Mouse (Mus musculus): ENCODE data around the gene Zfp568.

Zfp568 gene

GRCm38 (mm10) chr7:29989031-29989430, 5.3 kb downstream of the Zfp568 start:
- DNase-seq (ENCODE audit: extremely low read depth, low read depth) = no peak

- no peak for DNase-seq (ENCODE audit: extremely low read depth, low read depth)
Observed at GRCm38 (mm10) chr7:29992698-29993097, 8.9 kb downstream of the Zfp568 start.

GRCm38 (mm10) chr7:29993340-29993739, 9.6 kb downstream of the Zfp568 start:
- DNase-seq (ENCODE audit: extremely low read depth, low read depth) = no peak

GRCm38 (mm10) chr7:29995134-29995533, 11.4 kb downstream of the Zfp568 start:
- no peak for DNase-seq (ENCODE audit: extremely low read depth, low read depth)

- no peak for DNase-seq (ENCODE audit: extremely low read depth, low read depth)
Observed at GRCm38 (mm10) chr7:30000601-30001000, 16.8 kb downstream of the Zfp568 start.

GRCm38 (mm10) chr7:30007601-30008000, 23.8 kb downstream of the Zfp568 start:
- DNase-seq (ENCODE audit: extremely low read depth, low read depth) = no peak

- DNase-seq (ENCODE audit: extremely low read depth, low read depth) = no peak
Observed at GRCm38 (mm10) chr7:30008020-30008690, 24.4 kb downstream of the Zfp568 start.

GRCm38 (mm10) chr7:30009321-30010085, 25.7 kb downstream of the Zfp568 start:
- no peak for DNase-seq (ENCODE audit: extremely low read depth, low read depth)

GRCm38 (mm10) chr7:30010551-30011195, 26.9 kb downstream of the Zfp568 start:
- DNase-seq (ENCODE audit: extremely low read depth, low read depth) = no peak

GRCm38 (mm10) chr7:30012956-30013363, 29.2 kb downstream of the Zfp568 start:
- DNase-seq (ENCODE audit: extremely low read depth, low read depth) = peak; percentile 9

GRCm38 (mm10) chr7:30017226-30017625, 33.5 kb downstream of the Zfp568 start:
- no peak for DNase-seq (ENCODE audit: extremely low read depth, low read depth)

- DNase-seq (ENCODE audit: extremely low read depth, low read depth) = no peak
Observed at GRCm38 (mm10) chr7:30019543-30019942, 35.8 kb downstream of the Zfp568 start.

GRCm38 (mm10) chr7:30023324-30023723, 39.6 kb downstream of the Zfp568 start:
- no peak for DNase-seq (ENCODE audit: extremely low read depth, low read depth)

- peak; percentile 88 for DNase-seq (ENCODE audit: extremely low read depth, low read depth)
Observed at GRCm38 (mm10) chr7:30023800-30024199, 40.0 kb downstream of the Zfp568 start.

GRCm38 (mm10) chr7:30025358-30025757, 41.6 kb downstream of the Zfp568 start:
- DNase-seq (ENCODE audit: extremely low read depth, low read depth) = no peak

- DNase-seq (ENCODE audit: extremely low read depth, low read depth) = no peak
Observed at GRCm38 (mm10) chr7:30027331-30027730, 43.6 kb downstream of the Zfp568 start.

GRCm38 (mm10) chr7:30028572-30028971, 44.8 kb downstream of the Zfp568 start:
- no peak for DNase-seq (ENCODE audit: extremely low read depth, low read depth)

- DNase-seq (ENCODE audit: extremely low read depth, low read depth) = no peak
Observed at GRCm38 (mm10) chr7:30030677-30031076, 46.9 kb downstream of the Zfp568 start.

- DNase-seq (ENCODE audit: extremely low read depth, low read depth) = no peak
Observed at GRCm38 (mm10) chr7:30031379-30031778, 47.6 kb downstream of the Zfp568 start.

- no peak for DNase-seq (ENCODE audit: extremely low read depth, low read depth)
Observed at GRCm38 (mm10) chr7:30034331-30034730, 50.6 kb downstream of the Zfp568 start.

- no peak for DNase-seq (ENCODE audit: extremely low read depth, low read depth)
Observed at GRCm38 (mm10) chr7:30044354-30044753, 60.6 kb downstream of the Zfp568 start.

- no peak for DNase-seq (ENCODE audit: extremely low read depth, low read depth)
Observed at GRCm38 (mm10) chr7:30048126-30048525, 64.4 kb downstream of the Zfp568 start.

All from MEL-GATA-1-ER (cell line).